Mouse (Mus musculus): ENCODE data around the gene Cep78.

The Cep78 gene

GRCm38 (mm10) chr19:15908016-15908415, 76.8 kb downstream of the Cep78 start:
- no peak for DNase-seq (ENCODE audit: low spot score)
